Mouse (Mus musculus): ENCODE data around the gene Brdt. TPM values are rescaled to one million over a fixed set of nuclear protein-coding genes. Genes with fewer than 3 reads are reported as not detected.
A peak's percentile ranks its signal among the peaks of the same experiment; 100 is the strongest.
"Not testable (repeated sequence)": the region's sequence is repeated elsewhere in the genome, so short reads cannot be mapped to it uniquely, and the experiment has no call there.

Gene Brdt
- total RNA-seq, 2 experiments from 2014 or later = 0.15 to 0.49 TPM

DNA sequence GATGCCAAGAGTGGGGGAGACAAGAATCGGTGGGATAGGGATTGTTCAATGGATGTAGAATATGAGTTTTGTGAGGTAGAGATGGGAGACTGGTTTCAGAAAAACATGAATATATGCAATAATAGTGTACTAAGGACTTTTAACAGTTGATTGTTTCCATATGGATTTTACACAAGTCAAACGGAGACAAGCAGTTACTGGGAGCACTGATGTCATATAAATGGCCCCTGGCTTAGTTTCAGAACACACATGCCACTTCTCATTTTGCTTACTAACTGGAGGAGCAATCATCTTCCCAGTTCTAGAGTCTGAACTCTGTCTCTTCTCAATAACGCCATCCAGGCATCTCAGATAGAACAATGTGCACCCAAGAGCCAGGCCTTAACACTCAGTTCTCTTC lies 9.4 kb downstream of the Brdt start:
- DNase-seq = no peak

DNA sequence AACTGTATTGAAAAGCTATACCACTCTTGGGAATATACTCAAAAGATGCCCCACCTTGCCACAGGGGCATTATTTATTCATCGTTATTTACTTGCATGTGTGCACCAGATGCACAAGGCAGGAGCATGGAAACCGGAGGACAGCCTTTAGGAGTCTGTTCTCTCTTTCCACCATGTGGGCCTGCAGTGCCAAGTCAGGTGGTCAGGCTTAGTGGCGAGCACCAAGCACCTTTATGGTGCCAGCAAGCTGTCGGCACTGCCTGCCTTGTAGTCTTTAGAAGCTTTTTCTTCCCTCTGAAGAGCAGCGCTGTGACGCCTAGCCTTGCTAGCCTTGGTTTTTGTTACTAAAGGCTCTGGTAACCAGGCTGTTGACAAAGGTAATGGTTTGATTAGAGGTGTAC lies 11.9 kb downstream of the Brdt start:
- DNase-seq = no peak

DNA sequence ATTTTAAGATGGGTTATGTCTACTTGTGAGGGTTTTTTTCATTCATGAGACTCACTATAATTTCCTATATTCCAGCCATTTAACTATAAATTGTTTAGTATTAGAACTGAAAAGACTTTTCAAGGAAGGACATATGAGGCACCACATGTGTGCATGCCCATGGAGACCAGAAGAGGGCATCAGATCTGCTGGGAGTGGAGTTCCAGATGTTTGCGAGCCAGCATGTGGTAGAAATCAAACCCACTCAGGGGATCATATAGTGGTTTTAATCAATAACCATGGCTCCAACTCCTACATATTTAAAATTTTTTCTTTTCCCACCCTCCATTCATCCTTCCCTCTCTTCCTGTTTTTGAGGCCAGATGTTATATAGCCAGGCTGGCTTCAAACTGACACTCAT lies 15.3 kb downstream of the Brdt start:
- DNase-seq = no peak

DNA sequence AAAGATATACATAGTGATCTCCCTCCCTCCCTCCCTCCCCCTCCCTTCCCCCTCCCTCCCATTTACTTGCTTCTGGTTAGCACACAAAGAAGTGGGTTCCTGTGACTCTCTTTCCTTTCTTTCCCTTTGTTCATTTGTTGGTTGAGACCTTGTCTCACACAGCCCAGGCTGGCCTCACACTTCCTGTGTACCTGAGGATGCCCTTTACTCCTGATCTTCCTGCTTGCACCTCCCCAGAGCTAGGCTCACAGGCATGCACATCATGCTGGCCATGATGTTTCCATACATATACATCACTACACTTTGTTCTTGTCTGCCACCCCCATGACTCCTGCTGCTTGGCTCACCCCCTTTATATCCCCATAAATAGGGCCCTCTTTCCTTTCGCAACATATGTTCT lies 21.6 kb downstream of the Brdt start:
- DNase-seq = no peak

DNA sequence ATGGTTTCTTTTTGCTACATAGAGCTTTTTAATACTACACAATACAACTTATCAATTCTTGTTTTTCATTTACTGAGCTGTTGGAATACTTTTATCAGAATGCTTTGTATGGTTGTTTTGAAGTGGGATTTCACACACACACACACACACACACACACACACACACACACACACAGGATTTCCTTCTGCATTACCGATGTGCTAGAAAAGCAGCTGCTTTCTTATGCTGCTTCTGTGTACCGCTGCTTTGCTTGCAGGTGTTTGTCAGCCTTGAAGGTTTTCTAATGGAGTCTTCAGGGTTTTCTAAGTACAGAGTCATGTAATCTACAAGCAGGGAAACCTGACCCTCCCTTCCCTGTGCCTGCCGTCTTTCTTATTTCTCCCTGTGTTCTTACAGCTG lies 23.0 kb downstream of the Brdt start:
- no peak for DNase-seq

DNA sequence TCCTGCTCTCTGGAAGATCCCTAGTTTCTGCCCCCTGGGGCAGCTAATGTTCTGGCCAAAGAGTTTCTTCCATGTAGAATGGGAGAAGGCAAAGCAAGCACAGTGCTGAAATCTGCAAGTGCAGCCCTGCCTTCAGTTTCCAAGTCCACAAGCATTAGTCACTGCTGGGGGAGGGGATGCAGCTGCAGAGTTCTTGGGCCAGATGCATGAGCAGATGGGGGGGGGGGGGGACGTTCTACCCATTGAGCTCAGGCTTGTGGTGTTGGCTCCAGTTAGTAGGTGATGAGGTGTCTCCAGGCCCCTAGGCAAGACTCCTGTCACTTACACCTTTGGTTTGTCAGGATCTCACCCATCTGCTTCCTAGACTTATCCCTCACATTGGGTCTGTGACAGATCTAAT lies 24.8 kb downstream of the Brdt start:
- peak; percentile 58 to 66 for DNase-seq

DNA sequence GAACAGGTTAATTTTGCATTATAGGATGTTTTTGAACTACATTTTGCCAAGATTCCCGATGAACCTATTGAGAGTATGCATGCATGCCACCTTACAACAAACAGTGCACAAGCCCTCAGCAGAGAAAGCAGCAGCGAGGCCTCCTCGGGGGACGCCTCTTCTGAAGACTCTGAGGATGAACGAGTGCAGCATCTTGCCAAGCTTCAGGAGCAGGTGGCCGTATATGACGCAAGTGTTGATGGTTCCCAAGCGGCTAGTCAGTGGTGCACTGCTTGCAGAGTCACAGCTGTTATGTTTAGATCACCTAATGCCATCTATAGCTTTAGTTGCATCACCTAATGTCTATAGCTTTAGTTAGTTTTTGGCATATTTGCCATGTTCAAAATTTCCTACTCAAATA lies 26.8 kb downstream of the Brdt start:
- no peak for DNase-seq

DNA sequence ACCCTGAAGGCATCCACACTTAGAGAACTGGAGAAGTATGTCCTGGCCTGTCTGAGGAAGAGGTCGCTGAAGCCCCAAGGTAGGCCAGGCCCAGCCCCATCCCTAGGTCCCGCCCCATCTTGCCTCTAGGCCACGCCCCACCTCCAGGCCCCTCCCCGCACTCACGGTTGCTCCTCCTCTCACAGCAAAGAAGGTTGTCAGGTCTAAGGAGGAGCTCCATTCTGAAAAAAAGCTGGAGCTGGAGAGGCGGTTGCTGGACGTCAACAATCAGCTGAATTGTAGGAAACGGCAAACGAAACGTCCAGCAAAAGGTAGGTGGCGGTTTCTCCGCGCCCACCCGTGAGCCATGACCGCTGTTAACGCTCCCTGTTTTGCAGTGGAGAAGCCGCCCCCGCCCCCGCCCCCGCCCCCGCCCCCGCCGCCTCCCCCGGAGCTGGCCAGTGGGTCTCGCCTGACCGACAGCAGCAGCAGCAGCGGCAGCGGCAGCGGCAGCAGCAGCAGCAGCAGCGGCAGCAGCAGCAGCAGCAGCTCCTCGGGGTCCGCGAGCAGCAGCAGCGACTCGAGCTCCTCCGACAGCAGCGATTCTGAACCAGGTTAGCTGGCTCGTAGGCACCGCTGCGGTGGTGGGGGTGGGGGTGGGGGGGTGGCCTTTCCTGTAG lies 28.6 kb downstream of the Brdt start:
- peak; percentile 90 to 93 for DNase-seq

DNA sequence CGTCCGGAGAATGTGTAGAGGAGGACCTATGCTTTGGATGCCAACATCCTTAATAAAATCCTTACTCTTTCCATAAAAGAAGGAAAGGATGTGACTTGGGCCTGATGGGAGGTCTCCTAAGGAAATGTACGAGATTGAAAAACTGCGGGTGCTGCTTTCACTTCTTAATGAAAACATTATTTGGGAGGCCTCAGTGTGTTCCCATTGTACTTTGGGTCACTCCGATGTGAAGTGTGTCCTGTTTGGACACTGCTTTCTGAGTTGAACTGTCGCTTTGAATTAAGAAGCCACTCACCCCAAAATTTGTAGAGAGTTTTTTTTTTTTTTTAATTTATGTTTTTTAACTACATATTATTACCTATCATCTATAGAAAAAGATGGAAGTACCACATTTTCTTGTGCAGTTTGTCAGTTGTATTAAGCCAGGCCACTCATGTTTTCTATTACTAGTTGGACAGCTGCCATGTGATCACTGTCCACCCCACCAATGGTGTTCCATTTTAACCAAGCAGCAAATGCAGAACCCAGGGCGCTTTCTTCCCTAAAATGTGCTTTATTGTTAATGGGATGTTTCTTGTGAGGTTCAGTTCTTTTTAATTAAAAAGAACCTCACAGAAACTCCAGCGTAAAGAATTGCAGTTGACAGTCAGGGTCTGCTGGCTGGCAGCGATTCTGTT lies 29.2 kb downstream of the Brdt start:
- DNase-seq = peak in 1 of 2 experiments; percentile 29

DNA sequence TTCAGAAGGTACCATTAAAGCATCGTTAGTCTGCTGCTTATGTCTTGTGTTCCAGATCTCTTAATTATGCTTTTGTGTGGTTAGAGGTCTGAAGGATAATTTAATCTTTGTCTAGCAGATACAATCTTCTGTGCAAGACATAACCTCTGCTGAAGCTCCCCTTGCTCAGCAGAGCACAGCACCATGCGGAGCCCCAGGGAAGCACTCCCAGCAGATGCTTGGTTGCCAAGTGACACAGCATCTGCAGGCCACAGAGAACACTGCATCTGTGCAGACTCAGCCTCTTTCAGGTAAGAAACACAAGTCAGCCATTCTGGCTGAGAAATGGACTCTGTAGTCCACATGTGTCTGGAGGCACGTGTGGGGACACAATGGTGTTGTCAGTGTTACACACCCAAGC lies 39.1 kb downstream of the Brdt start:
- no peak for DNase-seq

DNA sequence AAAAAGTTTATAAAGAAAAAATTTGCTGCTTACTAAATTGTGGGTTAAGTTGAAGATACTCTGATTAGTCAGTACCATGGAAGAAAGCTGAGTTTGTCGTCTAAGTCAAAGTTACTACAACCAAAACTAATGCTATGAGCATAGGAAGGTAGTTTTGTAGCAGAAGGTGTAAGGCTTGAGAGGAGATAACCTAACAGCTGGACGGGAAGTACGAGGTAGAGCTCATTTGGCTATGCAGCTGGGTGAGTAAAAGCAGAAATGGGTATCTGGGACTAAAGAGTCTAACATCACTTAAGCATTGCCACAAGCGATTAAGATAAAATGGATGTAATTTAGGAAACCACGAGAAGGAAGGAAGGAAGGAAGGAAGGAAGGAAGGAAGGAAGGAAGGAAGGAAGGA lies 40.4 kb downstream of the Brdt start:
- no peak for DNase-seq

DNA sequence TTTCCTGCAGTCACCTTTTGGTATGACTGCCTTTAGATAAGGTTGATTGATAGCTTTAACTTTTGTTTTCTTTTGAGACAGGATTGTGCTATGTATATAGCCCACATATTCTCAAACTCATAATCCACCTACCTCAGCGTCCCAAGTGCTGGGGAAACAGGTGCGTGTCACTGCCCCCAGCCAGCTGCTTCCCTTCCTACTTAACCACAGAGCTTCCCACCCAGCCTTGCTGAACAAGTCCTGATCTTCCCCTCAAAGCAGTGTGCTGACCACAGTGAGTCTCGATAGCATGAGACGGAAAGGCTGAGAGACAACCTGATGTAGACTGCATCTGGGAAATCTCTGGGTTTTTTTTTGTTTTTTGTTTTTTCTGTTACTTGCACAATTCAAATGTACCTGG lies 42.3 kb downstream of the Brdt start:
- no peak for DNase-seq

DNA sequence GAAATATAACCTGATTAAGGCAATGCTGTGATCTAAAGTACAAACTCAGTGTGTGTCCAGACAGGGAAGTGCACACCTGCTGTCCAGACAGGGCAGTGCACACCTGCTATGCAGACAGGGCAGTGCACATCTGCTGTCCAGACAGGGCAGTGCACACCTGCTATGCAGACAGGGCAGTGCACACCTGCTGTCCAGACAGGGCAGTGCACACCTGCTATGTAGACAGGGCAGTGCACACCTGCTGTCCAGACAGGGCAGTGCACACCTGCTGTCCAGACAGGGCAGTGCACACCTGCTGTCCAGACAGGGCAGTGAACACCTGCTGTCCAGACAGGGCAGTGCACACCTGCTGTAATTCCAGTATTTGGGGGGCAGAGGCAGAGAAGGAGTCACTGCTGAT lies 55.5 kb downstream of the Brdt start:
- DNase-seq = not testable (repeated sequence)

DNA sequence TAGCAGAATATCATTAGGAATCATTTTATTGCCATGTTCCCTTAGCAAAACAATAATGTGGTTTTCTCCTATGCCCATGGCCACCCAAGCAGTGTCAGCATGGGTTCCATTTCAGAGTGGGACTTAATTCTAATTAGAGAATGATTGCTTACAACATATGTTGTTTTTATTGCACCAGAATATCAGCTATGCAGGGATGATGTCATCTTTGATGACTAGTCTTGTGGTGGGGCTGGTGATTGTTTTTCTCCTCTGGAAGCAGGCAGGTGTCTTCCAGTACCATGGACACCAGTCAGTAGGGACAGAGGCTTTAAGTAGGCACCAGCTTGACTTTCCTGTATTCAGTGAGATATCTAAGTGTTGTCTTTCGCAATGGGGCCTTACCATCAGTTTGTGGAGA lies 56.8 kb downstream of the Brdt start:
- no peak for DNase-seq

DNA sequence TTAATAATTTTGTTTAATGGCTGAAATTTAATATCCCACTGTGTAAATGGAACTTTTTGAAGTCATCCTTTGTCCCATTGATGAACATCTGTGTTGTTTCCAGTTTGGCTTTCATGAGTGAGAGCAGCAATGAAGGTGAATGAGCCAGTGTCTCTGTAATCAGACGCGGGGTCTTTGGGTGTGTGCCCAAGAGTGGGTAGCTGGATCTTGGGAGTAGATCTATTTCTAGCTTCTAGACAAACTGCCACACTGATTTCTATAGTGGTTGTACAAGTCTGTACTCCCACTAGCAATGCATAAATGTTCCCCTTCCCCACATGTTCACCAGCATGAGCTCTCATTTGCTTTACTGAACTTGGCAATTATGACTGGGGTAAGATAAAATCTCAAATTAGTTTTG lies 58.4 kb downstream of the Brdt start:
- no peak for DNase-seq

DNA sequence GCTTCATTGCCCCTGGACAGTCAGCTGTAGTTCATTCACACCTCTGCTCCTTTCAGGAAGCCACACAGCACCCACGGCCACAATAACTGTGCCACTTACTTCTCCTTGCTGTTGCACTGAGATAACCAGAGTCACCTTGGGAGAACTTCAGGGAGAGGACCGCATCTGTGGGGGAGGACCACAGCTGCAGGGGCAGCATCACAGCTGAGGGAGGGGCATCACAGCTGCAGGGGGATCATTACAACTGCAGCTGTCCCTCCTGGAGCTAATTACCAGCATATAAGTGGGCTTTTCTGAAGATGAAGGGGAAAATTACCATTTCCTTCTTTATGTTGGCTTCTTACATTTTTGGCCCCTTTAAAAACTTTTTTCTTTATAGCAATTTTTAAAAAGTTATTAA lies 63.5 kb downstream of the Brdt start:
- no peak for DNase-seq

DNA sequence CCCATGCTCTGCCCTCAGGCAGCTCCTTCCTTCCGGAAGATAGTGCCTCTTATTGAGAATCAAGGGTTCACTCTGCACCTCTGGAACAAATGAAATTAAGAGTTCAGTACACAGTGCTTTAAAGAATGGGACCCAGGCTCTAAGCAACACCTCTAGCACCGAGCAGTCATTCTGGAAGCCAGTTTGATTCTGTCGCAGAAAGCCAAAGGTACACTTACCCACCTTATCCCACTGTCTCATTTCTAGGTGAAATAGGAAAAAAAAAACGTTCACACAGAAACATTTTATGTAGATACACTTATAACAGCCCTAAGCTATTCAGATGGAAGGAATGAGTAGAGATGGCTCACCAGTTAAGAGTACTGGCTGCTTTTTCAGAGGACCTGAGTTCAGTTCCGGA lies 71.5 kb downstream of the Brdt start, which contains the start of gene Ephx4:
Gene Ephx4, plus strand, starts transcription at position 301 of the 400 bp plus-strand sequence.
- DNase-seq = no peak

DNA sequence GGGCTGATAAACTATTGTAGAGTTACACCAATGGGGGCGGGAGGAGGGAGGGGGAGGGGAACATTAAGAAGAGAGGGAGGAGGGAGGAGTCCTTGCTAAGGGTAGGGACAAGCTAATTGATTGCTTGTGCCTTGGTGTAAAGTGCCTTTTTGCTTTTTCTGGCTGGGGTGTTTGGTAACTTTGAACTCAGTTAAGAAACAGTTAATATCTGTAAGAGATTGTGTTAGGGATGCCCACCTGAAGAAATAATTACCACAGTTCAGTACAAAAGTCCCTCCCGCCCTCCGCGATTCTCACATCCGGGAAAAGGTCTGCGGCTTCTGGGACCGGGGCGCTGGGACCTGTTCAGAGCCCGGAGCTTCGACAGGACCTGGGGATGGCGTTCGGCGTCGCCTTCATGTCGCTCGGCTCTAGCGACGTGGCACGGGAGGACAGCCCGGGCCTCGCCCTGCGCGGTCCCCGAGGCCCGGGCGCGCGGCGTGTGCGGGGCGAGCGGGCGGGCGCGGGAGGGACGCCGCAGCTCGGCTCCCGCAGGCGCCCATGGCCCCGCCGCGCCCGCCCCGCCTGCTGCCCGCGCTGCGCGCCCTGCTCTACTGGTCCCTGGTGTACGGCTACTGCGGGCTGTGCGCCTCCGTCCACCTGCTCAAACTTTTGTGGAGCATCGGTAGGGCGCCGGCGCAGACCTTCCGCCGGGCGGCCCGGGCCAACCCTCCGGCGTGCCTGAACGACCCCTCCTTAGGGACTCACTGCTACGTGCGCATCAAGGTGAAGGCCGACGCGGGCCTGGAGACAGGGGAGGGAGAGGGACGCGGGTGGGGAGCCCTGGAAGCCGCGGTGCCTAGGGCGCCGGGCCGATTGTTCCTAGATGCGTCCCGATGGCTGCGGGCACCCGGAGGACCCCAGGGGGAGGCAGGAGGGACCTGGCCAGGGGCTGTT lies 72.3 kb downstream of the Brdt start:
- DNase-seq = no peak

DNA sequence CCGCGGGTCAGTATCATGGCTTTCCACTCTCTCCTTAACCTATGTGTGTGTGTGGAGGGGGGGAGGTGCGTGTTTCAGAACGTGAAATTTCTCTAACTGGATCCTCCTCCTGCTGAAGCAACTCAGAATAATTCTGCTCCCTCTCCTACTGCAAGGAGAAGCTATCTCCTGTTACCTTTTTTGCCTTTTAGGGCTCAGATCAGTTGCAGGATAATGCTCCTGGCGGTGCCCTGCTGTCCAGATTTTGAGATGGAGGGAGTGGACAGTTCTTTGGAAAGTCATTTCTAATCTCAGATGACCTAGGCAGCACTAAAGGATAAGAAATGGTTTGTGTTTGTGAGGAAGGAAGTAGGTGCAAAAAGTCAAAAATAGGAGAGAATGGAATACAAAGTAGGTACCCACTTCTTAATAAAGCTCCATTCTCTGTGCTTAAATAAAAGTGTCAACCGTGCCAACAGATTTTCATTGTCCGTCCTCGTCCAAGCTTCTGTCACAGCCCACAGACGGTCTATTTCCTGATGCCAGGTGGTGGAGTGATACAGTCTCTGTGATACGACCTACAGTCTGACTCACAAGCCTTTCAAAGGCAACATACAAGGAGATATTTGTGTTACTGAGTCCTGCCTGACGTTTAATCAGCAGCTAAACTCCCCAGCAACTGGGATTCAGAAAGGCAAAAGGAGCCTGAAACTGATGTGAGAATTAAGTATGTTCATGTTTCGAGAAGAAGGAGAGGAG lies 73.2 kb downstream of the Brdt start:
- DNase-seq = no peak

DNA sequence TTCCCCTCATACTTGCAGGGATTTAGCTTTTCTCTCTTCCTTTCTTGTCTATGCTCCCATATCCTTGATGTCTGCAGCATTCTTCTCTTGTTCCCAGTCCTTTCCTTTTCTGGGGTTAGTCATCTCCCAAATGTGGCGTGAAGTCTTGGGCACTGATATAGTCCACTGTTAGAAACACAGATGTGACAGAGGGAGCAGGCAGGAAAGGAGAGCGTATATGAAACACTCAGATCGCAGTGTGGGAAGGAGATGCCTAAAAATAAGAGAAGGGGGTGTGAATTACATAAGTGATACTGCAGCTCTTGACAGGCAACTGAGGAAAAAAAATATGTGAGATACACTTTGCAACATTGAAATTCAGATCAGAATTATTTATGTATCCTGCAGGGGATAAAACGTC lies 74.4 kb downstream of the Brdt start:
- DNase-seq = no peak

DNA sequence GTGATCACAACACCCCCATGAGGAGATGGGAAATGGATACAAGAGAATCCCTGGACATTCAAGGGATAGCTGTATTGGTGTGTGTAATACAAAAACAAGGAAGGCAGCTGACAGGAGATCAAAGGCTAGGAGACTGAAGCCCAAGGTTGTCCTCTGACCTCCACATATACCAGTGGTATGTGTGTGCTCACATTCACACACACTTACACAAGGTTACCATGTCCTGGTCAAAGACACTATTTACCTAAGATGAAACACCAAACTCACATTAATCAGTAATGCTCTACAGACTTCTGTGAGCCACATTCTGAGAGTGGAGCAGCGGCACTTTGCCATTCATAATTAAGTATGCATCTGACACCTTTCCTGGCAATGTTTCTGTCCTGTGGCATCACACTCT lies 79.3 kb downstream of the Brdt start:
- DNase-seq = no peak

DNA sequence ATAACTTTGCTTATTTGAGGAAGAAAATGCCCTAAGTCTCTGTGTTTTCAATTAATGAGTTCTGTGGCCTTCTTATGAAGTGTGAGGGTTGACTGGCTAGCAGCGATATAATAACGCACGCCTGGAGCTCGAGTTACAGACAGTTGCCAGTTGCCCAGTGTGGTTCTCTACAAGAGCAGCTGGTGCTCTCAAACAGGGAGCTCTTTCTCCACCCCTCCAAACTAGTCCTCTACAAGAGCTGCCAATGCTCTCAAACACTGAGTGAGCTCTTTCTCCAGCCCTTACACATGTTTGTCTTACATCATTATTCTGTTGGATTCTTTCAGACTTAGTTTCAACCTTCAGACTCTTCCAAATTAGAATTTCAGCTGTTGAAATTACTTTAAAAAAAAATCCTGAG lies 80.4 kb downstream of the Brdt start:
- DNase-seq = peak in 1 of 2 experiments; percentile 2

Data from heart, adult 18-20 months (tissue).